Mouse (Mus musculus) frontal cortex, postnatal 10 days (tissue): ENCODE data around the gene Cyp2j9.
"Not testable (repeated sequence)": the region's sequence is repeated elsewhere in the genome, so short reads cannot be mapped to it uniquely, and the experiment has no call there.

ENCODE experiments used
- DNase-seq, 2 experiments: peaks; one replicate each; pipeline ENCODE4 v3.0.0; 2022; ENCODE audit warnings: low spot score in 2 of 2, mixed read lengths in 1 of 2

Gene Cyp2j9

DNA sequence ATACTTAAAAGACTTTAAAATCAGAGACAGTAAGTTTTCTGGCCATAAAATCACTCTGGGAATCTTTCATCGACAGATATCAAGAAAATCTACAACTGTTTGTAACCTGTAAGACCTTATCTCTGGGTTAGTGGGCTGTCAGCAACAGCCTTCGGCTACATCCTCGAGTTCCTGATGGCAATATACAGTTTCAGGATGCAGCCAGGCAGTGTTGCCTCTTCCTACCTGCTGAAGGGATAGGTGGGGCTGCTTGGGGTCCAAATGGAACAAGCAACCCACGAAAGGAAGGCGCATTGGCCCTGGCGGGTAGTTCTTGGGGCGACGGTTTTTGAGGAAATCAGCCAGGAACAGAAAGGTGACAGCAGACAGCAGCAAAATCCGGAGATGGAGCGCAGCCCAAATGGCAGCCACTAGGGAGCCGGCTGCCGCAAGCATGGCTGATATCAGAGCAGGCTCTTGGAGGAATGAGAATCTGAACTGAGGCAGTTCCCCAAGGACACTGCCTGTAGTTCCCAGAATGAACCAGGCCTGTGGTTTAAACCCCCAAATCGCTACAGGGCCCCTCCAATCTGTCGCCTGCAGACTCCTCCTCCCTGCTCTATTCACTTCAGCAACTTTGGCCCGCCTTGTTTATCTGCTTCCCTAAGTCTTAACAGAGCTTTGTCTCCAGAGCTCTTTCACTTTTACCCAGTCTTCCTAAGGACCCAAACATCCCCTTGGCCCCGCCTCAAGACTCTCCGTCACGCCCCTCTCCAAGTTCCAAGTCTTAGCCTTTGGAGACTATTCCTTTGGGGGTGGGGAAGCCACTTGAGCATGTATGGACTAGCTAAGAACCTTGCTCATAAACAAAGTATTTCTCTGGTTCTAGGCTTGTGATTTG is at the start of gene Cyp2j9:
Gene Cyp2j9 (minus strand): TSS at position 668 of the 880 bp plus-strand sequence.
- peak; percentile 41 to 51 for DNase-seq

DNA sequence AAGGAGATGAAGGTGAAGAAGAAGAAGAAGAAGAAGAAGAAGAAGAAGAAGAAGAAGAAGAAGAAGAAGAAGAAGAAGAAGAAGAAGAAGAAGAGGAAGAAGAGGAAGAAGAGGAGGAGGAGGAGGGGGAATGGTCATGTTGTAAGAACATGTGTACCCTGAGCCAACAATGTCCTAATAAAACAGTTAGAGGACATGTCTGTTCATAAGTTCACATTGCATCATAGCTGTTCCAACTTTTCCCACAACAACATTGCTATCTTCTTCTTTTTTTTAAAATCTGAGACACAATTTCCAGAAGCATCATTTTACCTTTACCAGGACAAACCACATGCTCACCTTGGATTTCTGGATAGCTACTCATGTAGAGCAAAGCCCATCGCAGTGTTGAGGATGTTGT is 44.1 kb upstream of the Cyp2j9 start:
- DNase-seq: no peak

DNA sequence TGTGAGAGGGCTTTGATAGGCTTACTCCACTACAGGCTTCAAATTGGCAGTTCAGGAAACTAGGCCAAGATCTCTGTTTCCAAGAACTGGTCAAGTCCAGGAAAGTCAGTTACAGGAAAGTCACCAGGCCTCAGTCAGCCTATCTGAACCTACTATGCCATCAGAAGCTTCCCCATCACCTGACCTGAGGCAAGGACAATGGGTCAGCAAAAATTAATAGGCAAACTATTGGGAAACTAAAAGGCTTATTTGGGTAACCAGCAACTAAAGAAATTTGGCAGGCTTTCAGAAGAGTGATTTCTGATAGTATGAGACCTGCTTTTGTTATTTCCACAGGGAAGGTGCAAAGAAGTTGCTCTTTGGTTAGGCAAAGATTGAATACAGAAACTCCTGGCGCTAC is 31.1 kb upstream of the Cyp2j9 start:
- no peak for DNase-seq

DNA sequence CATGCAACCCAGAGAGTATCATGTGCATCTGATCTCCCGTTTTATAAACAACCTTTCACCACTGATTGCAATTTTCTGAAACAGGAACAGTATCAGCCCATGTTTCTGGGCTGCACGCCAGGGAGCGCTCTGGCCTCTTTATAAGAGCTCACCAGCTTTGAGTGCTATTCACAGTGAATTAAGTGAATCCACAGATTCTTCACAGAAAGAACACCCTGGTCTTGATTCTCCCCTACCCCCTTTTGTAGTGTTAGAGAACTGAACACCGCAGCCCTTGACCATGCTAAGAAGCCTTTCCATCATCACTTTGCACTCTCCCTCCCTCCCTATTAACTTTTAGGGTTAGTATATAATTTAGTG is 393 bp upstream of the Cyp2j9 start:
- peak; percentile 43 to 65 for DNase-seq

DNA sequence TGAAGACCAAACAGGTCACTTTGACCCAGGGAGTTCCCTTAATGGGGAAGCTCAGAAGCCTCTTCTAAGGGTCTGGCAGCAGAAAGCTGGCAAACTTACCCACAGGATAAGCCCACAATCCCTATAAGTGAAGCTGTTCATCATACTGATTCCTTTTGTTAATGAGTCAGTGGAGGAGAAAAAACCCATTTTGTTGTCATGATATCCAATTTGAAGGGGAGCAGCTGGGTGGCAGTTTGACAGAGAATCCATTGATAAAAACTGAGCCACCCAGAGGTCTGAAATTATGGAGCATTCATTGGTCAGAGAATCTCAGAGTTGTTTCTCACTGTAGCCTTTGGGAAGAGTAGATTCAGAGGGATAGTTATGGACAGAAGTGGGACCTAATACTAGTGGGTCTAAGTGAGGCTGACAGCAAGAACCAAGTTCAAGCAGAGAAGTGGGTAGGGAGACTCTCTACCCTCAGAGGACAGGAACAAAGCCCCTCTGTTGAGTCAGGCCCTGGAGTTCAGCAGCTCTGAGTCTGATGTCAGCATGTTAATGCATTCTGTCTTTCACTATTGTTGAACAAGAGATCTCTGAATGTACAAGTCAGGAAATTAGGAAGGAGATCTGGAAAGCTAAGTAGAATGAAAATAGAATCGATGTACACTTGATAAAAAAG is 9.8 kb downstream of the Cyp2j9 start:
- no peak for DNase-seq

DNA sequence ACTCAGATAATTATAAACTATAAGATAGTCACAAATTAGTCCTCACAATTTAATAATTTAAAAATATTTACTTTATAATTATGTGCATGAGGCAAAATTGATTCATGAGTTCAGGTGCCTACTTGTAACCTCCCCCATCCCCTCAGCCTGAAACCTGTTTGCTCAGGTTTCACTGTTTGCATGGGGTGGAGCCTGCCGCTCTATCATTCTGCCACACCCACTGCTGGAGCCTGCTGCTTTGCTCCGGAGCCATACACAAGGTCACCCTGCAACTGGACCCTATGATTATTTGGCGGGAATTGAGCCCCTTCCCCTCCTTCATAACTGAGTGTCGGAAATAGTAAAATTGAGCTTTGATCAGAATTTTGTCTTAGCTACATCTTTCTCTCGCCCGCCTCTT is 11.0 kb downstream of the Cyp2j9 start:
- not testable (repeated sequence) for DNase-seq

DNA sequence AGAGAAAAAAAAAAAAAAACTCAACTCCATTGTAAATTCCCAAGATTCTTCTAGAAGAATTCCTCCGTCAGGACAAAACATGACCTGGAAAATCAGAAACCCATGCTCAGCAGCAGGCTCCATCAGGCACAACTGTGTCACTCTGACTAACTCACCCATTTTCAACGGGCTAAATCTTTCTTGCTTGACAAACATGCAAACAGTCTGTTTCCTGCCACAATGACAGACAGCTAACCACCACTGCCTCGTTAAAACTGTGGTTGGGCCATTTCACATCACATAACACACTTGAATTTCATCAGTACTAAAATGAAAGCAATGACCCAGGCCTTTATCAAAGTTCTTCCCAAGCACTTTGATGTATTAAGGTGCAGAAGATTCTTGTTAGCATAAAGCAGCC is 21.9 kb downstream of the Cyp2j9 start:
- DNase-seq: no peak

DNA sequence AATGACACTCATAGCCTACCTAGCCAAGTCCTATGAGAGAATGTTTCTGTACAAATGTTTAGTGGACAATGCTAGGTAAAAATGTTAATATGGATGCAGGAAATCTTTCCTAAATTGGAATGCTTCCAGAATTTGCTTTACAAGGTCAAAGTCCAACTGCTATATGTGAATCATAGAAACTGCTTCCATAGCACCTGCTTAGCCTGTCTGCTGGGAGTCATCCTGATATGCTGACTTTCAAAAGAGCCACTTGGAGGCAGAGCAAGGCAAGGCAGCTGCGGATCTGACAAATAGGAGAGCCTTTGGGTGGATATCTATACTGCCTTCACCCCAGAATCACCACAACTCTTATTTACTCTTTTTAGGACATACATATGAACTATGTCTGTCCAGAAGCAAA is 23.4 kb downstream of the Cyp2j9 start:
- no peak for DNase-seq

DNA sequence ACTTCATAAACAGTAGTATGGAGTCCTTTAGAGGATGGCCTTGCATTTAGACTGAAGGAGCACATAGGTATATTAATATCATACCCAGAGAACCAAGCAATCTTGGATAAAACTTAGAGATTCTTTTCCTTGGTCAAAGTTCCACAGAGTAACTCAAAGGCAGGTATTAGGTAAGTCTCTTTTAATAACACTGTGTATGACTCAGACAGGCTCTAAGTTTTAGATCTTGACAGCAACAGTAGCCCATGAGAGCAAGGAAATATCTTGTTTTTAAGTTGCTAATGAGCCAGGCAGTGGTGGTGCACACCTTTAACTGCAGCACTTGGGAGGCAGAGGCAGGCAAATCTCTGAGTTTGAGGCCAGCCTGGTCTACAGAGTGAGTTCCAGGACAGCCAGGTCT is 25.6 kb downstream of the Cyp2j9 start:
- no peak for DNase-seq

DNA sequence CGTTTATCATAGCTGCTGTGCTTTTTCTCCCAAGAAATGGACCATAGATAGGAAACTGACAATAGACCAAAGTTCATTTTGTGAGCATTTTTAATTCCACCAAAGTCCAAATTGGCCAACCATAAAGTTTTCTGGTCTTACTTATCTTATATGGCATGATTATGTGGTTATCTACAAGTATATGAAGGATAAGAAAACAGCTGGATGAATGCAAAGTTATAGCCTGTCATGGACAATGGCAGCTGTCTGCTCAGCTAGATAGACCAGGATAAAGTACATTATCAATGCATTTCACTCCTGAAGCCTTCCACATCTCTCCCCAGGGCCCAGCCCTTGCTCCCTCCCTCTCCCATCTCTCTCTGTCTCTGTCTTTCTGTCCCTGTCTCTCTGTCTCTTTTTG is 30.9 kb downstream of the Cyp2j9 start:
- DNase-seq: no peak

DNA sequence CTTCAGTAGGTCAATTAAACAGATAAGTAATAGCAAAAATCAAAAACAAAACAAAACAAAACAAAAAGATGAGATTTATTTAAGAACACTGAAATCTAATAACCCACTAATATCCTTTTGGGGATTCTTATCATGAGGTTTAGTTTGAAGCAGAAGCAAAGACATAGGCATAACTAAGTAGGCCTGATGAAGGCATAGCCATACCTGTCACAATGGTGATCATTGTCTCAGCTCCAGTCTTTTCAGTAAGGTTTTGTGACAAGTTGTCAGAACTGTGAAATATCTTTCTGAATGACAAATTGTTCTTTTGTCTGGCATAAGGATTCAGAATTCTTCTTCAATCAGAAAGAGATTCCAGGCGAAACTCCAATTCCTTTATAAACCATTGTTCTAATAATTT is 31.6 kb downstream of the Cyp2j9 start:
- DNase-seq: no peak

DNA sequence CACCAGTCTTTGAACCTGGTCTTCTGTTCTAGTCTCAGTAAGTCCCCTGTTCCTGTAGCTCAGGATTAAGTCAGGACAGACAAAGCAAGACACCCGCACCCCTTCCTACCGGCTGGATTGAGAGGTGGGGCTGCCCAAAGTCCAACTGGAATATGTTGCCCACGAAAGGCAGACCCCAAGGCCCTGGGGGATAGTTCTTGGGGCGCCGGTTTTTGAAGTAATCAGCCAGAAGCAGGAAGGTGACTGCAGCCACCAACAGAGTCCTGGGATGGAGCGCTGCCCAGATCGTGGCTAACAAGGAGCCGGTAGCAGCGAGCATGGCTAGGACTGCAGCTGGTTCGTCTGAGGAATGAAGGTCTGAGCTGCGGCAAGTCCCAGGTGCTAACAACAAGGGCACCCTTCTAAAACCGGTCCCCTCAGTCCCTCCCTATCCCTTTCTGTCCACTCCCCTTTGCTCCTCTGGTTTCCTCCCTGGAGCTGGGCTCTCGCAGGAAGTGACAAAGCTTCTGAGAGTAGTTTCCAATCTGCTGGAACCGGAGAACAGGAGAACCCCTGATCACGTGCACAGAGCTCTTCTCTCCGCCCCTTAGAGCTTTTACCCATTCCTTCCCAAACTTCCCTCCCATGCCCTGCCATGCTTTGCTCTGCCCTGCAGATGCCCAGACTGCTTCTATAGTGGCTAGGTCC is 38.1 kb downstream of the Cyp2j9 start, which contains the start of gene Cyp2j6:
Gene Cyp2j6 (minus strand): TSS at position 529 of the 687 bp plus-strand sequence.
- DNase-seq: peak; percentile 28 to 29

DNA sequence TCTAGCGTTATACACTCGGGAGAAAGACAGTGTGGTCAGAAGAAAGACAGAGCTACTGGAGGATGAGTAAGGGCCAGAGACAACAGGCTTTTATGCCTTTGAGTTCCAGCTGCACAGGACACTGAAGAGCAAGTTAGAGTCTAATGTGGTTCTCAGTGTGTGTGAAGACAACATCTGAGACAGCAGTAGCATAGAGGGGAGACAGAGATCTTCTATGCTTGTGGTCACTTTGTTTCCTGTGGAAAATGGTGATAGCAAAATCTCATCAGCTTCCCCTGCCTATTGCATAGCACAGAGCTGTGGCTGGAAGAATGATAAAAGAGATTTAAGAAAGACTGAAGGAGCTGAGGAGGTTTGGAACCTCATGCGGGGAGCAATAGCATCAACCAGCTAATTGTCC is 39.8 kb downstream of the Cyp2j9 start:
- DNase-seq: no peak

DNA sequence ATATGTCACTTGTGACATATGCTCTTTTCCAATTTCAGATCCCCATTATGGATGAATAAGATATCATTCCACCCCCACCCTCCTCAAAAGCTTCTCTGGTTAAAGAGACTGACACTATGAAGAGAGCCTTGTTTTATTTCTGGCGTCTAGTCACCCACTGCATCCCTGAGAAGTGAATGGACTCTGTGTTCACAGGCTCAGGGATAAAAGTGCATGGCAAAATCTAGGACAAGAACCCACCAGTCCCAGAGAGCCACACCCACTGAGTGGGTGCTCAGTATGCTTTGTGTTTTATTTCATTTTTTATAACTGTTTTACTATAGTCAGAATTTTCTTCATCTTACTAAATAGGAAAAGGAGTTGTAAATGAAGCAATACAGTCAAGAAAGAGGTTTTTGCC is 45.4 kb downstream of the Cyp2j9 start:
- no peak for DNase-seq

DNA sequence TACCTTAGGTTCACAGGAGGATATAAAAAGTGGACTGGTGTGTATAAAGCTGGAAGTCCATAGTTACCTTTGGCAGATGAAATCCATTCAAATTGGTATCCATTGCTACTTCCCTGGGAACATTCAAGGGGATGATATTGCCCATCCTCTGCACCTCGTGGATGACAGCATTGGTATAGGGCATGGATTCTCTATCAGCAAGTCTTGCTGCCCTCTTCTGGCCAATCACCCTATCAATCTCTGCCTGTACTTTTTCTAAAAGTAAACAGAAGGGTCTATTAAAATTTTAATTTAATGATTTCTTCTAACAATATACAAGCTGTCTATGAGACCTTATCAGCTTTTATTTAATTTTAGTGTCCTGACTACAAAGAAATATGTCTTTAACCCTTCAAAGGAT is 65.6 kb downstream of the Cyp2j9 start:
- DNase-seq: no peak

DNA sequence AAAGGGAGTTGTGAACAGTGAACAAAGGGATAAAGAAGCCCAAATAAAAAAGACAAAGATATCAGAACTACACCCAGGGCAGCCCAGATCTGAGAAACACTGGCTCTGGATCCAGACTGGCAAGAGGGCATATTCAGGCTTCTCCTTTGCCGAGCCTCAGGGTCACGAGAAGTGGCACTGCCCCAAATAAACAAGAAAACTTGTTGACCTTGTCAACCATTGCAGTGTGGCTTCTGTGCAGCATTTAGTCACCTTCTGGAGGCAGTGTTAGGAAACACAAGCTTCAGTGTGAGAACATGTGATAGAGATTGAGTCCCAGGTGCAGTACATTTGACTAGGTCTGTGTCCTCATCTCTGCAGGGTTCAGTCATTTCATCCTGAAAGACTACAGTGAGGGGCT is 69.1 kb downstream of the Cyp2j9 start:
- DNase-seq: no peak
